Mouse (Mus musculus) mesoderm, embryonic 11.5 days (tissue): ENCODE data around the gene Hsp90ab1.
A peak's percentile ranks its signal among the peaks of the same experiment; 100 is the strongest.

Experiments
- DNase-seq: peaks from one replicate; pipeline ENCODE4 v3.0.0-alpha.2; 2012; ENCODE audit warnings: low read depth, low spot score

Gene Hsp90ab1

GRCm38 (mm10) chr17:45596631-45597396 lies 23.7 kb upstream of the Hsp90ab1 start:
- no peak for DNase-seq

DNA sequence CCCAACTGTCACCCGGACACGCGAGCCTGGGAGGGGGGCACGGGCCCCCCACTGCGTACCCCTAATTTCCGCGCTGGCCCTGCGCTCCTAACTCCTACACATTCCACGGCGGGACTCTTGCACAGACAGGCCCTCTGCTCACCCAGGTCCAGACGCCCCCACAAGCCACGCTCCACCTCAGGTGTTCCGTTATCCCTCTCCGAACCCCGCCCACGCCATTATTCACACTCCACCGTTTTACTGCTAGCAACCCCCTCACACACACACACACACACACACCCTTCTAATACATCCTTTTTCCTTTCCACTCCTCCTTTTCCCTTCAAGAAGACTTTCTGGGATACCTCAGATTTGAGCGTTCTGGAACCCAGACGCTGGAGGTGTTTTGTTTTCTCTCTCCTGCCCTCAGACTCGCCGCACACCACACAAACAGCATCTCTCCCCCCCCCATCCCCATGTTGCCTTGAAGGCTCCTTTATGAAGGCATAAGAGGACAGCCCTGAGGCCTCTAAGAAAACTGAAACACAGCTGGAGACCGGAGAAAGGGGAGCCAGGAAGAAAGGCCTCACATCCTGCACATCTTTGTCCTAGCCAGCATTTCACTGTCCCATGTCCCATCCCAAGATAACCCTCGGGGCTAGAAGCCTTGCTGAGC lies 22.8 kb upstream of the Hsp90ab1 start:
- DNase-seq, result no peak

- peak; percentile 66 for DNase-seq
These were observed 22.0 kb upstream of the Hsp90ab1 start for GRCm38 (mm10) chr17:45594881-45595735.

DNA sequence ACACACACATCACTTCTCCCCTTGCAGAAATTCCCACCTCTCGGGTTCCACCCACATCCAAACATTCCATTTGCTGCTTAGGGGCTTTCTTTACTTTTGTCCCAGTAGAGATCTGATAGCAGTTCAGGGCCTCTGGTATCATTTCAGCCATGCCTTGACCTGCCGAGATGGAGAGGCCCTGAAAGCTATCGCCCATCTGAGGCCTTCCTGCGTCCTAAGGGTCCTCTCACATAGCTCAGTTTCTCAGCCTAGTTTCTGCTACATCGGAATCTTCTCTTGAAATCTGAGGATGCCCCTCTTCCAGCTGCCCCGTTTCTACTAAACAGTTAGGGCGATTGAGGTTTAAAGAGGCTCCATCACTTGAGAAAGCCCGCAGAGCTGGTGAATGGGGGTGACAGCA lies 21.1 kb upstream of the Hsp90ab1 start:
- DNase-seq, result no peak

DNA sequence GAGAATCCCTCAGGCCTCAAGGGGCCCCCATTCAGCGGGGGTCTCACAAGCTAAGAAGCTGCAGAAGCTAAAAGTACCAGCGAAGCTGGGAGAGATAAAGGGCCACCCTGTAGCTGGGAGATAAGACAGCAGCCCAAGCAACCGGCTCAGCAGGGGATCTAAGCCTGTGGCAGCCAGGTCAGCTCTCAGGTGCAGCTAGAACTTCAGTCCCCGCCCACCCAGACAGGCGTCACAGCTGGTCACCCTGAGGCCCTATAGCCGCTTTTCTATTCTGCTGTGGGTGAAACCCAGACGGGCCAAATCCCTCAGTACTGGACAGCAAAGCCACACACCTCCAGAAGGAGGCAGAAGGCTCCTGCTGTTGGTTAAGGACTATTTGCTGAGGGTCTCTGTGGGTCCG lies 20.4 kb upstream of the Hsp90ab1 start:
- no peak for DNase-seq

DNA sequence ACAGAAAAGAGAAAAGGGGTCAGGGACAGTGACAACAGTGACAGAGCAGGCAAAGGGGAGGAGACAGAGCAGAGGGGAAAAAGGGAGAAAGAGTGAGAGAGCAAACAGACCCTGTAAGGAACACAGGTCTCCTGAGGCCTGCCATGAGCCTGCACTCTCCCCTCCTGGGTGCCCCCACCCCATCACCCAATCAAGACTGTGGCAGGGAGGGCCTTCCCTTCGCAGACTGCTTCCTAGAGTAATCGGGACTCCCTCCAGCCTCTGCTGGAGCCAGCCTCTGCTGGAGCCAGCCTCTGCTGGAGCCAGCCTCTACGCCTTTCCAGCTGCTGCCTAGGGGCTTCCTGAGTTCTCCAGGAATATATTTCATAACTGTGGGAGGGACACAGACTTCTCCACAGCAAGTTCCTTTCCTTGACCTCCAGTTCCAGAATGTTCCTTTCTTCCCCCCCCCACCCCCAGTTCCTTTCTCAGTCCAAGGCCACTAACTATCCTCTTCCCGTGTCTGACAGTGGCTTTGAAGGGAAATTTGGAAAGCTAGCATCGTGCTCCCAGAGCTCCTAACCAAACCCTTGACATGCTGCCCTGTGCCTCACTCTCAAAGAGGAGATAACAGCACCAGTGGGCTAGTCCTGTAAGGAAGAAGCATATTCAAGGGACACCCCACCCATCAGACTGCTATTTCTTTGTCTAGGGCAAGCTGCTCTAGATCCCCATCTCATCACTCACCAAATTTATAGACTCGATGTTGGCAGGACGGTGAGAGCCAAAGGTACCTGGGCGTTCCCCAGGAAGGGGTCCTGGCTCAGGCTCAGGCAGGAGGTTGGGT lies 19.7 kb upstream of the Hsp90ab1 start:
- DNase-seq, result no peak

DNA sequence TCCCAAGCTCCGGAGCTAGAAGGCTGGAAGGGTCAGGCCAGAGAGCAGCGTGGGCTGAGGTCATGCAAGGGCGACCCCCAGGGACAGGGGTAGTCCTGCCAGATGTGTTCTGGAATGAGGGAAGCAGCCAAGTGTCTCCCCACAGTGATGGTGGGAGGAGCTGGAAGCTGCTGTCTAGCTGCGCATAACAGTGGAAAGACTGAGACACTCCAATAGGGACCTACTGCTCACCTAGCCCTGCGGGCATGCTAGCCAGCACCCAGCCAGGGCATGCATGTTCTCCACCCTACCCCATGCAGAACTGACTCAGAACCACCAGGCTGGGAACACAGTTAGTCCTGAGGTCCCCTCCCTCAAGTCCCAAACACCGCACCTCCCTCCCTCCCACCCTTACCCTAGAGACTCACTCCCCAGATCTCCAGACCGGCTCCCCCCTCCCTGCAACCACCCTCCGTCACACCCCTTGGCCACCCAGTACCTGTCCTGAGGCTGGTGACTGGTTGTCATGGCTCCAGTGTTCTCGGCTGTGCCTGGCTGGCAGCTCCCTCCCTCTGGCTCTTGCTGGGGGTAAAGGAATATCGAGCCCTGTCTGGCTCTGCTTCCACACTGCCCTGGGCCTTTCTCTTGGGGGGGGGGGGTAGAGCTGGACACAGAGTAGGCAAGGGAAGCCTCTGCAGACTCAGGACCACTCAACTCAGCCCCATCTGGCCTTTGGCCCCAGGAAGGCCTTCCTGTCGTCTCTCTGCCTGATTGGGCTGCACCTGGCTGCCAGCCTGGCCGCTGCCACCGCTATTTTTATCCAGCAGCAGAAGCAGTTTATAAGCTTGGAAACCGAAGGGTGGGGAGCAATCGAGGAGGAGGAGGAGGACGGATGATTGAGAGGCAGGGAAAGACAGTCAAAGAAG lies 18.9 kb upstream of the Hsp90ab1 start:
- no peak for DNase-seq

DNA sequence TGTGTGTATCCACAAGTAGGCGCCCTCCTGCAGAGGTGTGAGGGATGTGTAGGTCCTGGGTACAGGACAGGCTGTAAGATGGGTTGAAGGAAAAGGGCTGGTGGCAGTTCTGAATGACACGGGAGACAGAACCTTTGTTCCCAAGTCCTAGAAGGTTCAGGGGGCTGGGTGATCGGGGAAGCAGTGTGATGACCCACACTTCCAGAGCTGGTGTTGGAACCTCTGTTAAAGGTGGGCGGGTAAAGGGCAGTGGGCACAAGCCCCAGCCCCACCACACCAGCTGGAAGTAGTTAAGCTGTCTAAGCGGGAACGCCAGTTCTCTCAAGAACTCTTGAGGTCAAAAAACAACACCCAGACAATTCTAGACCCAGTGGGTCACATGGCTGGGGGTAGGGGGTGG lies 17.3 kb upstream of the Hsp90ab1 start:
- no peak for DNase-seq

DNA sequence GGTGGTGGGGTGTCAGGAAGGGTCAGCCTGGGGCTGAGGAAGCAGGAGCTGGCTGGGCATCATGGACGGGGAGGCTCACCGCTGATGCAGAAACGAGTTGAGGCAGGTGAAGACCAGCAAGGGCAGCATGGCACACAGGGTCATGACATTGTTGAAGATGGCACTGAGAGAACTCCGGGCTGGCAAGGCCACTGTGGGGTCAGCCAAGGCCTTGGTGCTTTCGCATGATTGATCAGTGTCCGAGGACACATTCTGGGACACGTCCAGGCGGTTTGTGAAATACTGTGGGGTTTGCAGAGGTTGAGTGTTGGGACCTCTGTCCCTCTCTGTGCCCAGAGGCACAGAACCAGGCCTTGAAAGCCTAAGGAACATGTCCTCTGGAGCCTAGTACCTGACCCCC lies 16.8 kb upstream of the Hsp90ab1 start:
- no peak for DNase-seq

DNA sequence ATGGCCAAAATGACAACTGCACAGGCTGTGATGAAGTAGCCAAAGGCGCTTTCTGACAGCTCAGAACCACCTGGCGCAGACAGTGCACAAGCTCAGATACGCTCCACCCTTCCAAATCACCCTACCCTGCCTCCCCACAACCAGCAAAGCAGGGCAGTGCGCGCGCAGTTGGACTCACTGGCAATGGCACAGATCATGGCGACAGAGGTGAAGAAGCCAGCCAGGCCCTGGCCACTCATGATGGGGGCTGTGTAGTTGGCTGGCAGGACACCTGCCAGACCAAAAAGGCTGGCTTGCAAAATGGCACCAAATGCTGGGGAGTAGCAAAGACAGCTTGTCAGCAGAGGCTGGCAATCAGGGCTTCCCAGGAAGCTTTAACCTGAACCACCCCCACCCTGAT lies 16.2 kb upstream of the Hsp90ab1 start:
- DNase-seq, result no peak

GRCm38 (mm10) chr17:45588370-45588769 lies 15.3 kb upstream of the Hsp90ab1 start:
- no peak for DNase-seq

DNA sequence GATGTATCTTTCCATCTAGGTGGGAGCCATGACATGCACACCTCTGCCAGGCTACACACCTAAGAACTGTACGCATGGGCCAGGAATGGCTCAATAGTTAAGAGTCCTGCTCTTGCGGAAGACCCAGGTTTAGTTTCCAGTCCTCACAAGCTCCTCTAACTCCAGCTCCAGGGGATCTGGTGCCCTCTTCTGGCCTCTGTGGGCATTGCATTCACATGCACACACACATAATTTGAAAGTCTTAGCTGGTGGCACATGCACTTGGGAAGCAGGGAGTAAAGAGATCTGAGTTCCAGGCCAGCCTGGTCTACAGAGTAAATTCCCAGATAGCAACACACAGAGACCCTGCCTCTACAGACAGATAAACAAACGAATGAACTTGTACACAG lies 13.4 kb upstream of the Hsp90ab1 start:
- no peak for DNase-seq

DNA sequence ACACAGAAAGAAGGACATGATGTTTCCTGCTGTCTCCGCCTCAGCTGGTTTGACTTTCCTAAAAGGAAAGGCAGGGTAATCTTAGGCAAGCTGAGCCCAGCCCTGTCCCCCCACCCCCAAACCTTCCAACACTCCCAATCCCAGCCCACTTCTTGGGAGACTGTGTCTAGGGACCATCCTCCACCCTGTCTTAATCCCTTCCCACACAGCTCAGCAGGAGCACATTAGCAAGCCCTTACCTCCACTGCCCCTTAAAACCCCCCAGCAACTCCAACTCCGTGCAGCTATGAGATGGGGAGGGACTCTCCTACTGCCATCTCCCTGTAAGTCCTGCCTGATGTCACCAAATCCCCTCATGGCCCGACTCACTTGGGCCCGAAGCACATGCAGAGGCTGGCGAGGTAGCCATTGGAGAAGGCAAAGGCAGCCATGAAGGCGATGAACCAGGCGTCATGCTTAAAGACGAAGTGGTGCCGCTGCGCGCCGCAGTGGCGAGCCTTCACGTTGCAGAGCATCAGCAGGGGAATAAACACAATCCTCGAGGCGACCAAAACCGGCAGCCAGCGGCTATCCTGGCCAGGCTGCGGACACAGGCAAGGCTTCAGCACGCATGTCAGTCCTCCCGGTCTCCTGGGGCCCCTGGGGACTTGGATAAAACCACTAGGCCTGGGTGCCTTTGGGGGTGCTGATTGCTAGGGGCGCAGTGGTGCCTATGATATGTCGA lies 12.8 kb upstream of the Hsp90ab1 start:
- no peak for DNase-seq

DNA sequence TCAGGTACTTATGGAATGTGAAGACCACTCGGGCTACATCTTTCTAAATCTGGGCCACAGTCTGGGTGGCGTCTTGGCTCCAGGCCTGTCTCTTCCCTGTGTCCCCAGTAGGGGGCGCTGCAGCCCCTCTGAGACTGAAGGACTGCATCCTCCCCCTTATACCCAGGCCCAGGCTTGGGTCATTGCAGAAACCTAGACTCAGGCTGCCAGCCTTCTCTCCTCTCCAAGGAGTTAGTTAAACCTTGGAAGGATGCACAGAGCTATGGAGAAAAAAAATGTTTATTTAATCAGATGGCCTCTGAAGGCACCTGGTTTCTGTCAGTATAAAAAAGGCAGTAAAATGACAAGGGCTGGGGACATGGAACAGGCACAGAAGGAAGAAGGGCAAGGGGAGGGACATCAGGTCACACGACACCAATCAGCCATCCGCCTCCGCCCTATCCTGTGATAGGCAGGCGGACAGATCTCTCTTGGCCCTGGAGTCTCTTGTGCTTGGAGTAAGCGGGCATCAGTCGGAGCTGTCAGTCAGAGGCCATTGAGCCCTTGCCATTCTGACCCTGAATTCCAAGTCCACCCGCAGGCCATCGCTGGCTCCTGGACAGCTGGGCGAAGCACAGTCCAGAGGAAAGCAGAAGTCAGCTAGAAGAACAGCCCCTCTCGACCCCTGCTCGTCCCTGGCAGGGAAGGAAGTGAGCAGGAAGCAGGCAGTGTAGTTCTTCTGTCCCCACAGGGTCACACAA lies 12.0 kb upstream of the Hsp90ab1 start:
- DNase-seq, result peak; percentile 84

GRCm38 (mm10) chr17:45584096-45584896 lies 11.2 kb upstream of the Hsp90ab1 start:
- DNase-seq, result peak; percentile 42

GRCm38 (mm10) chr17:45582715-45583355 lies 9.8 kb upstream of the Hsp90ab1 start:
- DNase-seq, result no peak

DNA sequence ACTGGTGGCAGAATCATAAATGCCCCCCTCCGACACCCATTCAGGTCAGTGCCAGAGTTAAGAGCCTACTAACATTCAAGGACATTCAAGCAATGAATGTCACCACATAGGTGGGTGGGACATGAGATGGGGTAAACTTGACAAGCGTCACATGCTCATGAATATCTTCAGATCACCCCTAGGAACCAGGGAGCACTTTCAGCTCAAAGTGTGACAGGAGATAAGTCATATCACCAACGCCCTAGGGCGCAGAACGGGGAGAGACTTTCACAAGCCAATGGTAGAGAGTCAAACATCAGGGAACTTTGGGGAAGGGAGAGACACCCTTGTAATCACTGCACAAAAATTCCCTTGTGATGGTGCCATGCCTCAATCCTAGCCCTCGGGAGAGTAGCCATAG lies 9.1 kb upstream of the Hsp90ab1 start:
- DNase-seq, result no peak

GRCm38 (mm10) chr17:45581567-45581983 lies 8.5 kb upstream of the Hsp90ab1 start:
- DNase-seq, result peak; percentile 79
